Mouse (Mus musculus): ENCODE results near the gene Arid1b.

DNA sequence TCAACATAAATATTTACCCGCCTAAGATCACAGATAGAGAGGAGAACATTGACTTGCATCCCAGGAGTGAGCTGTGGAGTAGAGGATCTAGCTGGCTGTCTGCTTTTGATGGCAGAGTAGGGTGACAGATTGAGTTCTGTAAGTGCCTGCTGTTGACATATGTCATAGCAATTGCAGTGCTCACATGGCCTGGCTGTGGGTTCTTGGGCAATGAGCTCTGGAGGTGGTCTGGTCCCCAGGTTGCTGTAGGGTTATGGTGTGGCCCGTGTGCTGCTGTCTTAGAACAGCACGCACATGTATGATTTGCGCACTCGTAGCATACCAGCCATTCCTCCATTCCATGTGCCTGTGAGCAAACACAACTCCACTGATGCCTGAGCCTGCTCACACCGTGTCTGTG is 71.1 kb downstream of the Arid1b start:
- TF ChIP-seq CTCF (IDR thresholded peaks at IDR 0.05; ENCODE audit: extremely low read depth, insufficient read length, insufficient replicate concordance, low read depth, low read length) (no peak), POLR2A (IDR thresholded peaks at IDR 0.05; ENCODE audit: low read depth, low read length) (no peak)

All from small intestine, adult 2 months (tissue).